Mouse (Mus musculus): ENCODE data around the gene Kcnn1.

- no peak for TF ChIP-seq POLR2A (IDR thresholded peaks at IDR 0.05; ENCODE audit: borderline replicate concordance, low read depth, low read length)
- TF ChIP-seq CTCF (IDR thresholded peaks at IDR 0.05; ENCODE audit: low read depth, low read length), result no peak
Measured at GRCm38 (mm10) chr8:70907518-70907917, 44.5 kb upstream of the Kcnn1 start.
